Mouse (Mus musculus): ENCODE data around the gene Foxp1.
A peak's percentile ranks its signal among the peaks of the same experiment; 100 is the strongest.

The Foxp1 gene

GRCm38 (mm10) chr6:99439214-99439877 lies 83.2 kb downstream of the Foxp1 start:
- DNase-seq (ENCODE audit: low spot score): no peak

DNA sequence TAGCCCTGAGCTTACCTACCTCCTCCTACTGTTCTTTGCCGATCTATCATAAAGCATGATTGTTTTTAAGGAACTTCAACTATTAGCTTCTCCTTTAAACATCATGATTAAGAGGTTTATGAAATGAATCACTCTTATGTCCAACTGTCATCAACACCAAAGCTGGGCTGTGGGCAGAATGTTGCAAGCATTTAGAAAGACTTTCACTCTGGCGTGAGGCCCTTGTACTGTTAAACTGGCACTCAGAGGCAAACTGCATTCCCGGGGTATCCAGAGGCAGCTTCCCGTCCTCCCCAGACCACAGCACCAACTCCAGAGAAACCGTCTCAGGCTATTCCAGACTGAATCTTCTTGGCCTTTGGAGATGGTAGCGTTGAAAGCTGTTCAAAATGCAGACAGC lies 86.2 kb downstream of the Foxp1 start:
- no peak for DNase-seq (ENCODE audit: low spot score)

DNA sequence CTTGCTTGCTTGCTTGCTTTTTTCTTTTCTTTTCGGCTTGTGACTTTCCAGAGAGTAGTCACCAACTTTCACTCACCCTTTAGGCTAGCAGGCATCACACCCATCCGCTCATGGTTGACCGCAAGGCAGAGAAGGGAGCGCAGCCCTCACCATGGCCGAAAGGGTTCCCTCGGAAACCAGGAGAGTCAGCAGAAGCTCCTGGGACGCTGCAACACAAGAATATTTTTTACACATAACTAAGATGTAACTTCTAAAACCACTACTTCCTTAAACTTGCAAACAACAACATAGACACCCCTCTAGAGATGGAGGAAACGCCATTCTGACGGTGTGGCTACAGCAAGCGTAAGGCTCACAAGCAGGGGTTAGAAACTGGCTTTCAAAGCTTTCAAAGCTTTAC lies 87.4 kb downstream of the Foxp1 start:
- DNase-seq (ENCODE audit: low spot score): no peak

DNA sequence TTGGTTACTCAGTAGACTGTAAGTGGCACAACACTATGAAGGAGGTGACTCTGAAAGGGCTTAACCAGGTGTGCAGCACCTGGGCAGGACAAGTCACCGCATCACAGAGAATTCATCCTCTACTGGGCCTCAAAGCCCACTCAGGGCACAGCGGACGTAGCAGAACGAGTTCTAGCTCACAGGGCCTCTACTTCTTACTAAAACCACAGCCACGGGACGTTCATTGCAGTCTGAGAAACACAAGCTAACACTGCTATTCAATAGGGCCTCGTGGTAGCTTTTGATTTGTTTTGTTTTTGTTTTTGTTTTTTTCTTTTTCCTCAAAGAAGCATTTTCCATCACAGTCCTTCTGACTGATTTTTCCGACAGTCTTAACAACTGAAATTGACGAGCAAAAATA lies 89.5 kb downstream of the Foxp1 start:
- DNase-seq (ENCODE audit: low spot score): no peak

GRCm38 (mm10) chr6:99431941-99432340 lies 90.6 kb downstream of the Foxp1 start:
- no peak for DNase-seq (ENCODE audit: low spot score)

DNA sequence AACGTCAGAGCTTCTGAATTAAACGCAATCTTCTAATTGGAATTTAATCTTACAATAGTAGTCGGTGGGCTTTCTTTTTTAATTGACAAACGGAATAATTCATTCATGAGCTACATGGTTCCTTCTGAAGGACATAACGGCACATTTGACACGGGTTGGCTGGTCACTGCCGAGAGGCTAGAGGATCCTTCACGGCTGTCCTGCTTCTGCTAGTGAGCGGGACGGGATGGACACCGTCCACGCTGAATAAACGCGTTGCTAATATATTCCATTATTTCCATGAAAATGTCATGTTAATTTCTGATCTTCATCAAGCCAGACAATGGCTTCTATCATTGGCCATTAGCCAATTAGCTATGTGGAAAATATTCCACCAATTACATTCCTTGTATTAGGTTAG lies 92.0 kb downstream of the Foxp1 start:
- DNase-seq (ENCODE audit: low spot score): no peak

DNA sequence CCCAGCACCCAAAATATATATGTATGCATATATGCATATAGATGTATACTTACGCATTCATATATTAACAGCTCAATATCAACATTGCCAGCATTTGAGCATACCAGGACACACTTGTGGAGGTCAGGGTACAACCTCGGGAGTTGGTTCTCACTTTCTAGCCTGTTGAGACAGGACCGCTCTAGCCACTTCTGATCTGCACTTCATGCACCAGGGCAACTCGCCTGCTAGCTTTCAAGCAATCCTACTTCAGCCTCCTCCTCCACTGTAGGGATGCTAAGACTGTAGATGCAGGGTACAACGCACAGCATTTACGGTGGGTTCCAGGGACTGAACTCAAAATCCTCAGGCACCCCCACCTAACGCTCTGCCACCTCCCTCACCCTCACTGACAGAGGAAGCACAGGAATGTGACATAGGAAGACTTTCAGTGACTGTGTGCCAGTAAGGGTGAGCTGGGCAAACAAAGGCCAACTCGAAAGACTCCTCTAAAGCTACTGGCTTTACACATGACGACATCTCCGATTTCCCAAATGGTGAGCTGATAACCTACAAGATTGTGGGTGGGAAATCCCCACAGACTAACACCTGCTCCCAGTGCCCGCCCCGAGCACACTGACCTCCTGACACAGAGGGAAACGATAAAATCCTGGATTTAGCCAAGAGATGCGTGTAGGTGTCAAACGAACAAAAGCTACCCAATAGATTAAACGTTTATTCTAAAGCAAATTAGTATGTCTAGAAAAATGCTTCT lies 93.0 kb downstream of the Foxp1 start:
- DNase-seq (ENCODE audit: low spot score): no peak

DNA sequence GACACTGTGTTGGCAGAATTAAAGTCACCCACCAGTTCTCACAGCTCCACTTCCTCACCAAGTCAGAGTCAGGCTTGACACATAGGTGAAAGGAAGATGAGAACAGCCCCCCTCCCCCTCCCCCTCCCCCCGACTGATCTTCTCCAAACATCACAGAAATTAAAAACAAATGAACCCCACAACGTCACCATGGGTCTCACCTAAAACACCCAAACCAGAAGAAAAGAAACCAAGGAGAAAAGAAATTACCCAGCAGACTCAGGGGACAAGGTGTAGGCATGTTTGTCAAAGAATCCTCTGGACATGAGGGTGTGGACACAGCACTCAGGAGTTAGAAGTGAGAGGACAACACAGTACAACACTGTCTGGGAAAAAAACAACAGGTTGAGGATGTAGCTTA lies 93.6 kb downstream of the Foxp1 start:
- no peak for DNase-seq (ENCODE audit: low spot score)

- DNase-seq (ENCODE audit: low spot score): no peak
Observed at GRCm38 (mm10) chr6:99427301-99427700, 95.2 kb downstream of the Foxp1 start.

DNA sequence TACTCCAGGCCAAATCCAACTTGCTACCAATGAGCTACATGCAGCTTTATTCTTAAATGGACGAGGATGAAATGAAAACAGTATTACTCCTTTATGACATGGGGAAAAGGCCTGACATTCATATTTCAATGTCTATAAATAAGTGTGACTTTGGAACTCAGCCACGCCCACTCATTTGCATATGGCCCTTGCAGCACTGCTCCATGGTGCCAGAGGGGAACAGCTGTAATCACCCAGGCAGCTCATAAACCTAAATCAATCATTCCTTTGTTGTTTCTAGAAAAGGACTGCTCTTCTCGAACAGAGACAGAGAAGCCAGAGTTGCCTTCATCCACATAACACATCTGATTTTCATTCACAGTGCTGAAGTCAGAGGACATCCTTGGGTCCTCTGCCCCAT lies 97.5 kb downstream of the Foxp1 start:
- no peak for DNase-seq (ENCODE audit: low spot score)

DNA sequence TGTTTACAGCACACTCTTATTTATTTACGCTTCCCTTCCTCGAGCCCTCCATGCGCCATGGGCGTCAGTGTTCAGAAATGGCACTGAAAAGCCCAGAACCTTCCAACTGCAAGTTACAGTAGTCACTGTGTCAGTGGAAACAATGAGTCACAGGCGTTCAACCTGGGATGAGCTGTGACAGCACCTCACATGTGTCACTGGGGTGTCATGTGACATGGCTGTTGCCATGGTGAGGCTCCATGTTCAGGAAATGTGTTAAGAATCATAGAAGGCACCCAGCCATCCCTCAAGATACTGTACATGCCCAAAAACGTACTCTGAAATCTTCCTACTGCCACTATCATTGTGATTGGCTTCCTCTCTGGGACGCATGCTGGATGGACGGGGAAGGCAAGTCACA lies 101.9 kb downstream of the Foxp1 start:
- DNase-seq (ENCODE audit: low spot score): peak; percentile 24

GRCm38 (mm10) chr6:99412598-99412997 lies 109.9 kb downstream of the Foxp1 start:
- DNase-seq (ENCODE audit: low spot score): no peak

DNA sequence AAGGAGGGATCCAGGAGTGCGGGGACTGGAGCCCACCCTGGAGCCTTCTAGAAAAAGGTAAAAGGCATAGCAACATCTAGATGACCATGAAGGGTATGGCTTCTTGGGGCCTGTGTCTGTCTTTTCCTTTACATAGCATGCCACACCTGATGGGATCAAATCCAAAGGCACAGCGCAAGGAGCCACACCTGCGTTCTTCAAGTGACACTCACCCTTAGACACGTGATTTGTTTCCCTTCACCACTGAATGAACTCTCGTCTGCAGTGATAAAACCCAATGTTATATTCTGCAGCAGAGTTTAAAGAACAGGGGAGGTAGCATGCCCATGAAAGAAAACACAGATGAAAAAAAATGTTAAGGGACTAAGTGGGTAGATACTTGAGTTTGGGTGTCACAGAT lies 112.9 kb downstream of the Foxp1 start:
- DNase-seq (ENCODE audit: low spot score): no peak

GRCm38 (mm10) chr6:99408880-99409279 lies 113.6 kb downstream of the Foxp1 start:
- no peak for DNase-seq (ENCODE audit: low spot score)

- DNase-seq (ENCODE audit: low spot score): no peak
Observed at GRCm38 (mm10) chr6:99403755-99404390, 118.6 kb downstream of the Foxp1 start.

- no peak for DNase-seq (ENCODE audit: low spot score)
Observed at GRCm38 (mm10) chr6:99402941-99403340, 119.6 kb downstream of the Foxp1 start.

DNA sequence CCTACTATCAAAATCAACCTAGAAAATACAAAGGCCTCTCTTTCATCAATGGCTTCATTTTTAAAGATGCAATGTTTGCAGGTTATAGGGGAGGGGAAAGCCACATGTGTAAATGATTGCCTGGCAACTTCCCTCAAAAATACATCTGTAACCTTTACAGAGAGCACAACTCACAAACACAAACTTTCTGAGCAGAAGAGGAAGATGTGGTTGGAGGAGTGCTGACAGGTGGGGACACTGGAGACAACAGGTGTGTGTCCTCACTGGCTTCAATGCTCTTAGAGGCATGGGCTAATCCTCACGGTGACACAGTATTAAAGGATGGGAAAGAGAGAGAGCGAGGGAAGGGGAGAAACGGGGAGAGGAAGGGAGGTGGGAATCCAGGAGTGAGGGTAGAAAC lies 120.2 kb downstream of the Foxp1 start:
- no peak for DNase-seq (ENCODE audit: low spot score)

- DNase-seq (ENCODE audit: low spot score): no peak
Observed at GRCm38 (mm10) chr6:99401801-99402200, 120.7 kb downstream of the Foxp1 start.

DNA sequence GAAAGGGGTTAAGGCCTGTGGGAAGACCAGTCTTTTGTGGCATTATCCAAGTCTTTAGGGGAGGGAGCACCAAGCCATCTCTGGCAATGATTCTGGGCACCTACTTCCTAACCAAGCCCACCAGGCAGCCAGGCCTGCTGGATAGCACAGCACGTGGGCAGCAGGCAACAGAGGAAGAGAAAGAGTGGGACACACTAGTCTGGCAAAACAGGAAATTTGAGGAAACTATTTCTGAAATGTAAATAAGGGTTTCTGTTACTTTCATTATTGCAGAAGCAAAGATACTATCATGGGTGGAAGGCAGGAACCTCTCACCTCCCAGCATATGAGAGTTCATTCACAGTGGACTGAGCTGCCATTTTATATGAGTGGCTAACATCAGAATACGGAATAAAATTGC lies 121.3 kb downstream of the Foxp1 start:
- no peak for DNase-seq (ENCODE audit: low spot score)

DNA sequence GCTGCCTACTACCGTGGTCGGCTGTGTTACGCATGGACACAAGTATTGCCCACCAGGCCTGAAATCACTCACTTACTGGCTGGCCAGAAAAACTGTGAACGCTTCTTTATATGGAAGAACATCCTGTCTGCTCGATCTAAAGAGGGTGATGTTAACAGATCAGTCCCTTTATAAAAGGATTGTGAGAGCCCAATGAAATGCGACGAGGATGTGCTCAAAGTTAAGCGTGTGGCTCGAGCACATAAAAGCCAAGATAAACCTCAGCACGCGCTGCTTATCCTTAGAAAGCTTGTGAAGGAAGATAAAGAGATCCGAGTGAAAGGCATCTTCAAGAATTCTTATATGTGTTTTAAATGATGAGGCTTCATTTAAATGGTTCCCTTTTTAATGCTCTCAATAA lies 126.8 kb downstream of the Foxp1 start:
- no peak for DNase-seq (ENCODE audit: low spot score)

DNA sequence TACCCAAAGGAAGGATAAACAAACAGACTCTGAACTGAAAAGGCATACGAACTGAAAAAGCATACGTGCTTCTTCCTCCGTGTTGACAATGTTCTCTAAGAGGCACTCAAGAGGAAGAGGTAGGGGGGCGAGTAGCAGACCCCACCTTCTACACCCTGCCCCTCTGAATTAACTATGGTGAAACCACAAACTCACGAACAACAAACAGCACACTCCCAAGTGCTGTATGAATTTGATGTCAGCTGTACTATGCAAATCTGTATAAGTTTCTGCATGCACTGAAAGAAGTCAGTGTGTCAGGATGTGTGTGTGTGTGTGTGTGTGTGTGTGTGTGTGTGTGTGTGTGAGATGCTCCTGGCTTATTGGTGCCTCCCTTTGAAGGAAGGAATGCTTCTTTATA lies 127.7 kb downstream of the Foxp1 start:
- no peak for DNase-seq (ENCODE audit: low spot score)

DNA sequence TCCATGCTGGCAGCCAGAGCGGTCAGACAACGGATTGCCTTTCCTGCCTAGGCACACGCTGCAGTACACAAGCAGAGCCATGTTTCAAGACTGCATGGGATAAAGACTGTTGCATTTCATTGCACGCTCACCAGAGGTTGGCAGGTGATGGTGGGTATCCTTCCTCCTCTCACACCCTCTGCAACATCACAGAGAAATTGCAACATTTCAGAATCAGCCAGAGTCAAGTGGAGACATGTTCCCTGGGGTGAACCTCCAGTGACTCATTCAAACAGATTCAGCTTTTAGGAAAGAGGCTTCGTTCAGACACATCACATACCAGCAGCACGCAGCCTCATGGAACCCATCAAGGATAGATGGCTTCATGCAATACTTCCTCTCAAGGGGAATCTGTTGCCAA lies 130.0 kb downstream of the Foxp1 start:
- DNase-seq (ENCODE audit: low spot score): peak; percentile 30

All from MN1 (cell line).